Mouse (Mus musculus) midbrain, embryonic 16.5 days (tissue): ENCODE data around the gene Fgfr1op. TPM values are rescaled to one million over a fixed set of nuclear protein-coding genes. Genes with fewer than 3 reads are reported as not detected.

ENCODE experiments used
- ATAC-seq: fragments of 200-750 bp; cut with Nextera tagmentation; 2 replicates; pipeline ENCODE4 v1.8.0; 2017; ENCODE audit warnings: moderate TSS enrichment
- H3K27ac ChIP-seq: fragments of 300-500 bp; sonication (generic); 2 replicates; pipeline ENCODE4 v1.5.1; 2014; ENCODE audit warnings: mild to moderate bottlenecking, low read length, mixed read lengths
- H3K27me3 ChIP-seq: fragments of 300-500 bp; sonication (generic); 2 replicates; pipeline ENCODE4 v1.6.1; 2014; ENCODE audit warnings: low read depth, low read length, mixed read lengths; ENCODE audit not compliant: control insufficient read depth, insufficient read depth
- H3K36me3 ChIP-seq: fragments of 300-500 bp; sonication (generic); 2 replicates; pipeline ENCODE4 v1.6.1; 2014; ENCODE audit warnings: mild to moderate bottlenecking, low read length, moderate library complexity, mixed read lengths; ENCODE audit not compliant: control insufficient read depth, insufficient read depth
- H3K4me1 ChIP-seq: fragments of 300-500 bp; sonication (generic); 2 replicates; pipeline ENCODE4 v1.6.1; 2014; ENCODE audit warnings: mild to moderate bottlenecking, low read length, mixed read lengths; ENCODE audit not compliant: control insufficient read depth, insufficient read depth
- H3K4me2 ChIP-seq: fragments of 300-500 bp; sonication (generic); 2 replicates; pipeline ENCODE4 v1.6.1; 2014; ENCODE audit warnings: mild to moderate bottlenecking, low read length, mixed read lengths
- H3K4me3 ChIP-seq: fragments of 300-500 bp; sonication (generic); 2 replicates; pipeline ENCODE4 v1.5.1; 2014; ENCODE audit warnings: low read depth, mild to moderate bottlenecking, low read length, moderate library complexity, mixed read lengths
- H3K9ac ChIP-seq: fragments of 300-500 bp; sonication (generic); 2 replicates; pipeline ENCODE4 v1.6.1; 2014; ENCODE audit warnings: low read depth, low read length, mixed read lengths
- H3K9me3 ChIP-seq: fragments of 300-500 bp; sonication (generic); replicated peaks from 2 replicates; pipeline ENCODE4 v1.6.1; 2014; ENCODE audit warnings: mild to moderate bottlenecking, low read length, mixed read lengths; ENCODE audit not compliant: control insufficient read depth, poor library complexity, severe bottlenecking
- WGBS: fragments of 180-500 bp; shearing (Covaris S2); extraction: QIAGEN DNeasy Blood & Tissue Kit; methylation state at CpG from one replicate; pipeline ENCODE4 v1.1.7; 2014; 5-methylcytosine and 5-hydroxymethylcytosine counted together
- polyA plus RNA-seq: library from polyadenylated mRNA; unstranded; fragments of >200 nt; fragmentation: Nextera tagmentation; extraction: Ambion mirVana; gene quantifications from 2 replicates; pipeline ENCODE4 v1.2.1, GENCODE M21; 2015

Gene Fgfr1op
- polyA plus RNA-seq, 1 experiment from 2014 or later: 29.3 TPM

GRCm38 (mm10) chr17:8242186-8242585, 76.9 kb downstream of the Fgfr1op start:
- H3K36me3 ChIP-seq: no peaks in the 10 kb centered on the region
- WGBS: 95% methylated on average over 11 of the region's 11 CpGs
- no peaks in the 10 kb centered on the region for H3K9me3 ChIP-seq
- H3K27ac ChIP-seq: no peak overlapping the region
- no peaks in the 10 kb centered on the region for H3K4me1 ChIP-seq
- no peak overlapping the region for H3K4me2 ChIP-seq
- no peak overlapping the region for H3K4me3 ChIP-seq
- H3K9ac ChIP-seq: no peak overlapping the region
- H3K27me3 ChIP-seq: no peaks in the 10 kb centered on the region
- ATAC-seq: no peak

GRCm38 (mm10) chr17:8244124-8244523, 78.8 kb downstream of the Fgfr1op start:
- 82% methylated on average over 2 of the region's 2 CpGs for WGBS
- no peak overlapping the region for H3K27ac ChIP-seq
- no peak for ATAC-seq
- no peaks in the 10 kb centered on the region for H3K27me3 ChIP-seq
- no peak overlapping the region for H3K4me3 ChIP-seq
- H3K9me3 ChIP-seq: no peaks in the 10 kb centered on the region
- H3K36me3 ChIP-seq: no peaks in the 10 kb centered on the region
- no peak overlapping the region for H3K4me2 ChIP-seq
- no peak overlapping the region for H3K9ac ChIP-seq
- H3K4me1 ChIP-seq: no peaks in the 10 kb centered on the region

DNA sequence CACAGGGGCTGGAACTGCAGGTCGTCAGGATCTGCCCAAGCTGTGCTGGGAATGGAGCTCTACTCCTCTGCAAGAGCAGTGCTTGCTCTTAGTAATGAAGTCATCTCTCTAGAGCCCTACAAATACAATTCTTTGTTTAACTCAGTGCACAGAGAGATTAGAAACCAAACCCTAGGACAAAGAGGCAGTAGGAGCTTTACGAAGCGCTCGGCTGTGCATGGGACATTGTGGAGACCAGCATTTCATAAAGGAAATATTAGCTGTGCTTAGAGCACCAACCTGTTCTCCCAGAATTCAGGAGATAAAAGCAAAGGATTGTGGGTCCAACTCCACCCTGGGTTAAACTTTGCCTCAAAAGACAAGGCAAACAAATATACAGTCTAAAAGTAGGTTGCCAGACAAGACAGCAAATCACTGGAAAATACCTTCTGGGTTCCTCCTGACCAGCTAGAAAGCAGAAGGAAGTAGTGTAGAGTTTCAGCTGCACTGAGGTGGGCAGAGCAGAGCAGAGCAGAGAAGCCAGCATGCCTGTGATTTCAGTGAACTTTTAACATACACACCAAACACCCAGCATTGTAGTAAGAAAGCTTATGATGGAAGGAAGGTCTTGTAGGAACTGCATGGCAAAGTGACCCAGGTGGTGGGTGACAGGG, 80.9 kb downstream of the Fgfr1op start:
- Histone ChIP-seq H3K36me3 (no peaks in the 10 kb centered on the region), H3K4me3 (no peak overlapping the region), H3K27me3 (no peaks in the 10 kb centered on the region), H3K9ac (no peak overlapping the region), H3K9me3 (no peaks in the 10 kb centered on the region), H3K4me2 (no peak overlapping the region), H3K27ac (no peak overlapping the region), H3K4me1 (no peaks in the 10 kb centered on the region)
- 62% methylated on average over 4 of the region's 4 CpGs for WGBS
- ATAC-seq: no peak

Other genes starting within 250 kb of the Fgfr1op start
- gene Tagap, start 239.5 kb upstream of the Fgfr1op start, polyA plus RNA-seq: 0.37 and 0.48 TPM in 2 replicates
- 71.9 and 76.0 TPM in 2 replicates for gene Rsph3a, start 219.9 kb upstream of the Fgfr1op start, polyA plus RNA-seq
- gene Gm49673, start 17.7 kb upstream of the Fgfr1op start, polyA plus RNA-seq: 0.22 TPM in 1 of 2 replicates, not detected in the other
- 8.2 and 10.4 TPM in 2 replicates for gene Rnaset2a, start 17.4 kb upstream of the Fgfr1op start, polyA plus RNA-seq
- gene Ccr6, start 70.5 kb downstream of the Fgfr1op start, polyA plus RNA-seq: not detected in 2 replicates
- 293 and 338 TPM in 2 replicates for gene Mpc1, start 117.4 kb downstream of the Fgfr1op start, polyA plus RNA-seq
- gene Sft2d1, start 145.6 kb downstream of the Fgfr1op start, polyA plus RNA-seq: 198 and 209 TPM in 2 replicates
- 16.5 and 17.8 TPM in 2 replicates for gene Prr18, start 172.0 kb downstream of the Fgfr1op start, polyA plus RNA-seq
- 0.53 and 0.88 TPM in 2 replicates for gene T2, start 190.5 kb downstream of the Fgfr1op start, polyA plus RNA-seq